Mouse (Mus musculus) kidney, postnatal 10 days (tissue): ENCODE results near the gene Furin.
A peak's percentile ranks its signal among the peaks of the same experiment; 100 is the strongest.

Source experiments
- DNase-seq: peaks from one replicate; pipeline ENCODE4 v3.0.0; 2021; ENCODE audit warnings: mixed read lengths

Furin gene

DNA sequence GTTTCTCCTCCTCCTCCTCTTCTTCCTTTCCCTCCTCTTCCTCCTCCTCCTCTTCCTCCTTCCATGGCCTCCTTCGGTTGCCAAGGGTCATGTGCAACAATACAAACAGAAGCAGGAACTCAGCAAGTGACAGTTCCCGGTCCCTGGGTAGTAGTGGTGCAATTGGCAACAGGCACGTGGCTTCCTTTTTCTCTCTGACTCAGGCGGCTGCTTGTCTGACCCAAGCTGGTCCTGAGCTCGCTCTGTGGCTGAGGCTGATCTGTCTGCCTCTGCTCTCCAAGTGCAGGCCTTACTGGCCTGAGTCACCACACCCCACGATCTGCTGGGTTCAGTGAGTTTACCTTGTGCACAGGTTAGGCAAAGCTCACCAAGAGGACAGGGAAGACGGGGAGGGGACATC, 21.1 kb upstream of the Furin start:
- no peak for DNase-seq

DNA sequence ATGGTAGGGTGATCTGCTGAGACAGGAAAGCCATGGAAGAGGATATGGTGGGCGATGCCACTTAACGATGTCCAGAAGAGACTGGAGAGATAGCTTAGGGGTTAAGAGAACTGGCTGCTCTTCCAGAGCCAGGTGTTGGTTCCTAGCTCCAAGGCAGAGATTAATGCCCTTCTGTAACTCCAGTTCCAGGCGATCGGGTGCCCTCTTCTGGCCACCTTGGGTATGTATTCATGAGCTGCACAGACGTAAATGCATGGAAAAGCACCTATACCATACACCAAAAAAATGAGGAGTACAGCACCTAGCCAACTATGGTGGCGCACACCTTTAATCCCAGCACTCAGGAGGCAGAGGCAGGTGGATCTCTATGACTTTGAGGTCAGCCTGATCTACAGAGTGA, 19.5 kb upstream of the Furin start:
- no peak for DNase-seq

DNA sequence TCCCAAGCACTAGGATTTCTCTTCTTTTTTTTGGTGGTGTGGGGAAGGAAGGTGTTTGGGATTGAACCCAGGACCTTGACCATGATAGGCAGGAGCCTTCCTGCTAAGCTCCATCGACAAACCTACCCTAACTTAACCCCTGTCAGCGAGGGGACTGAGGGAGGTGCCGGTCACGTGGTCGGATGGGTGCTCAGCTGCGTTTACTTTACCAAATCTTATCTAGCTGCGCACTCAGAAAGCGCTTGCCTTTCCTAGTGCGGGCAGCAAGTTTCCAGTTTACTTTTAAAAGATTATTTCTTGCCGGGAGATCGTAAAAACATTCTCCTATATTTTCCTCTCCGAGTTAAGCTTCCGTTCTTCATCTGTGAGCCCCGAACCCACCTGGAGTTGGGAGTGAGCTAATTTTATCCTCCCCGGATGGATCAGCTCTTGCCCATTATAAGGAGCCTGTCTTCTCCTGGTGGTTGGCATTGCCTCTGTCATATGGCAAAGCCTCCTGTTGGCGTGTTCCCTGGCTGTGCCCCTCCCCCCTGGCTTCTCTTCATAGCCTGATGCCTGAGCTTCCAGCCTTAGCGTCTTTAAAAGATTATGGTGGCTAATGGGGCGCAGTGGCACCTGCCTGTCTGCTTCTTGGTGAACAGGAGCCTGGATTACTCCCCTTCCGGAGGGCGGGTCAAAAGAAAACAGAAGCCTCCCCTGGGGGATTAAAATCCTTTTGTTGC, 17.7 kb upstream of the Furin start:
- DNase-seq, result peak; percentile 40

DNA sequence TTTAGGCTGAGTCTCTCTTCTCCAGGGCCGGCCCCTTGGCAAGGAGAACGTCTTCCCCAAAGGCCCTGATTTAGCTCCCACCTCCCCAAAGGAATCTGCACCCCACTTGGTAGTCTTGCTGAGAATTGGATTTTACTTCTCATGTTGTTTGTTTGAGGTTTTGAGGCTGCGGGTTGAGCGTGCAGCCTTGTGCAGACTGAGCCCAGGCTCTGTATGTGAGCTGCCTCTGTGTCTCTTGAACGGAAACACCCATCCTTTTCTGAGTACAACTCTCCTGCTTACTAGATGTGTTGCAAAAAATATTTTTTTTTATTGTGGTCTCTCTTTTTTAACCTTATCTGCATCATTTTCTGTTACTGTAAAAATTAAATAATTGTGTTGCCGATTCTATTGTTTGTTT, 16.3 kb upstream of the Furin start:
- DNase-seq, result no peak

DNA sequence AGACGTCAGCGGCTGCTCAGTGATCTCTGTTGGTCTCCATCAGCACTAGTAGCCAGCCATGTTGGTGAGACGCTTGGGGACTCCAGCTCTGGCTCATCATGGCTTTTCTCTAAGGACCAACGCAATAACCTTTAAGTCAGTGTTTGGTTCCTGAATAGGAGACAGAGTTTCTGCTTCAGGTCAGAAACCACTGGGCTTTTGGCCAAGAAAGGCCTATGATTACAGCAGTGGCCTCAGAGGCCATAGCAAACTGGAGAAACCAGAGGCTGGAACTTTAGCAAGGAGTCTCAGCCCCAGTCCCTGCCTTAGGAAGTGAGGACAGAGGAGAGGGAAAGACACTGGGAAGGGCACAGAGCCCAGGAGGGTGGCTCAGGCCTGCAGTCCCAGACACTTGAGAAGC, 15.3 kb upstream of the Furin start:
- peak; percentile 50 for DNase-seq

DNA sequence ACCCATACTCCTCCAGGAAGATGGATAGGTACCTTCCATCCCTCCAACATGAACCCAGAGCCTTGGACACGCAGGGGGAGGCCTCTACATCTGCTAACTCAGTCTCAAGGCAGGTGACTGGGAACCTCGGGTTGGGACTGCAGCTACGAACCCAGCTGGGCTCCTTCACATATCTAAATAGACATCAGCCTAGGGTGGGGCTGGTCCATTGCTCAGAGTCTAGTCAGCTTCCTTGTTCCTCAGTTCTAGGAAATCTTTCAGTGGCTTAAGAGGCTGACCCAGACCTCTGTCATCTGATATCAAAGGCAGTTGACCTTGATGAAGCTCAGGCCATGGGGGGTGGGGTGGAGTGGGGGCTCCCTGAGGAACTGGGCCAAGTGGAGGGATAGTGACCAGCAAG, 14.0 kb upstream of the Furin start:
- no peak for DNase-seq

DNA sequence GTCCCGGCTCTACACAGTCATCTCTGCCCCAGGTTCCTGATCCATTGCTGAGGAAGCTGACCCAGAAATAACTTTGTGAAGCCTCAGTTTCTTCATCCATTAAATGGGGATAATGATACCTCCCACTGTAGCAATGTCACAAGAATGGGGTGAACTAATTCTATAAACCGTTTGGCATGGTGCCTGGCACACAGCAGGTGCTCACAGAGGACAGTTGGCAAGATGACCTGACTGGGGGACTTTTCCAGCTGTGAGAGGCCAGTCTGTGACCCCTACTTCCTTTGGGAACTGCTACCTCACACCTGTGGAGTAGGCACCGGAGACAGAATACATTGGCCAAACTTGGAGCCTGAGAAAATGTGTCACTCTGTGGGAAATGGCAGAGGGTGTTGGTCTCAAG, 12.8 kb upstream of the Furin start:
- no peak for DNase-seq

DNA sequence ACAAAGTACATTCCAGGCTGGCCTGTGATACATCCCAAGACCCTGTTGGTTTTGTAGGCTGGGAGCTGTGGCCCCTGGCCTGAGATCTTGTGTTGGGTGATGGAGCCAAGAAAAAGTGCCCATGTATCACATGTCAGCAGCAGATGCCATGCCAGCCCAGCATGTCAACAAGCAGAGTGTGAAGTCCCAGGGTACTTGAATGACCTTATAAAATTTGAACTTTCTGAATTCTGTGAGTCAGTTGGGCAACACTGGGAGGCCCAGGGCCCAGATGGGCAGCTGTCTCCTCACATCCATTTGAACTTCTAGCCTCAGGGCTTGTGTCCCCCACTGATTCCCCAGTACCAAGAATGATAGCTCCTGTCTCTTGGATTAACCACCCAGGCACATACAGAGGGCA, 12.4 kb upstream of the Furin start:
- no peak for DNase-seq

DNA sequence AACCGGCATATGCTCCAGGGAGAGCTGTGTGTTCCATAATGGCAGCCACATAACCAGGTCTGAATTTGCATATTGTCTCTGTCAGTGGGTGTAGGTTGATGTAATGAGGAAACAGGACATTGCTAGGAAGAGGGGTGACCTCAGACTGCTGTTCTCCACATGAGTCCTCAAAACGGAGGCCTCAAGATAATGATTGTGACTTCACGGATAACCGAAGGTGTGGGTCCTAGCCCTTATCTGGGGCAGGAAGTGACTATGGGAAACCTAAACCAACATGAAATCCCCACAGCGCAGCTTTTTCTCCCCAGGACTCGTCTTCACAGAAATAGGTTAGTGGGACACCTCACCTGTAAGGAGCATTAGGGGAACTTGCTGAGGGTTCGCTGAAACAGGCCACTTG, 11.7 kb upstream of the Furin start:
- DNase-seq, result no peak

DNA sequence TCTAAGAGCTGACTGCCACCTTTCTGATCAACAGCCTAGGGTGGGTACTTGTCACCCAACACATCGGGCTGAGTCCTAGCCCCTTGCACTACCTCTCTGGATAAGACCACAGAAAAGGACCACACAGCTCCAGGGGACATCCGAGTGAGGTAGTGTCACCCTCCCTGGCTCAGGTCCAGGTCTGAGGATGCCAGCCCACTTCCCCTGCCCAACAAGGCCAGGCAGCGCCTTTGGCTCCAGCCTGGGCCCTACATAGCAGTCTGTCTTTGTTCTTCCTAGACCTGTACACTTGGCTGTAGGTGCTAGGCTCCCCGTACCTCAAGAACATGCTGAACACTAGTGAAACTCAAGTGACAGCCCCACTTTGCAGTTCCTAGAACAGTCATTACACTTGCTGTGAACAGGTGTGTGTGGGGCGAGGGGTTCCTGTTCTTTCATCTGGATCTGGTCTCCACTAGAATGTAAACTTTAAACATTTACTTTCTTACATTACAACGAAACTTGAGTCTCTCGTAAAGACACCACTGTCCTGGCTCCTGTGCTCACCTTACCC, 9.1 kb upstream of the Furin start:
- no peak for DNase-seq

DNA sequence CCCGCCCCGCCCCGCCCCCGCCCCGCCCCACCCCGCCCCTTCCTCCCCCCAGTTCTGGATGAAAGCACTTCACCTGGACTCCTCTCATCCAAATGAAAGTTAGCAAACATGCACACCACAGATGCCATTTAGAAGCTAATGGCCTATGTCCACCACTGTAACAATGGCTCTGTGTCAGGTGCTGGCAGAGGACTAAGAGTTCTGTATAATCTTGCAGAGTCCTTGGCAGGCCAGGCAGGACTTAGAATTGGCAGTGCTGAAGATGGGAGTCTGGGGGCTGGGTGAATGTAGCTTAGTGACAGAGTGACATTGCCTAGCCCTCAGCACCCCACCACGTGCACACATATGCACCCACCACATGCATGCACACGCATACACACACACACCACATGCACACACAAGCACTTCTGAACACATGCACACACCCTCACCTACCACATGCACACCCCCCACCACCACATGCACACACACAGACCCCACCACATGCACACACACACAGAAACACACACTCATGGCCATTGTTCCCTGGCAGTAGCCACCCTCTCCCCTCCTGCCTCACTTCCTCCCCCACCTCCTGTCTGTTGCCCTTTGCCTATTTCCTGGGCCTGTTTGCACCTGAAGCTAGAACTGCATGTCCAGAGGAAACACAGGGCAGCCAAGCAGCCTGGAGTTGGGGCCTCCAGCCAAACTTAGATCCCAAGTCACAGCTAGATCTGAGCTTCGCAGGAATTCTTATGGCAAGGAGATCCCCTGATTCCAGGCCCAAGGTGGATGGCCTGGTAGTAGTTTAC, 8.5 kb upstream of the Furin start:
- DNase-seq, result no peak

DNA sequence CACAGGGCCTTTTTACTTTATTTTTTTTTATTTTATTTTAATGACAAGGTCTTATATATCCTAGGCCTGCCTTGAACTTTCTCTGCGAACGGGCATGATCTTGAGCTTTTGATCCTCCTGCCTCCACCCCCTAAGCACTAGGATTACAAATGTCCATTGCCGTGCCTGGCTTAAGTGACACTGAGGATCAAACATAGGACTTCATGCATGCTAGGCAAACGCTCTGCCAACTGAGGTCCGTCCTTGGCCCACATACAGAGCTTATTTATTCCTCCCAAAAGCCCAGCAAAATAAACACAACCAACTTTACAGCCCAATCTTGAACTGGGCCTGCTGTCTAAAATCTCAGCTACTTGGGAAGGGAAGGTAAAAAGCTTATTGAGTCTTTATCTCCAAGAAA, 7.5 kb upstream of the Furin start:
- DNase-seq, result no peak

DNA sequence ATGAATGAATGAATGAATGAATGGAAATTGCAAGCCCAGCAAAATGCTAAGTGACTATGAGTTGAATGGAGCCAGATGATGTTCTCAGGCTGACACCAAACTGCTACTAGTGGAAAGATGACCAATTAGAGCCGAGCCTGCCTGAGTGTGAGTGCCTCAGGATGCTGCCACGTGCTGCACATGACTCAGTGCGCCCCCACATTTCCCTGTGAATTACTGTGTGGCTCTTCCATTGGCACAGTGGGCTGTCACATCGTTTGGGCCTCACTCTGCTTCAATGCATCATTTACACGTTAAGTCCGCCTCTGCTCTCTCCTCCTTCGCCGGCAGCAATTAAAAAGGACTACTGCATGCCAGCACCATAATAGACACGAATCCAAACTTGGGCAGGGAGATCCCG, 7.0 kb upstream of the Furin start:
- DNase-seq, result no peak

DNA sequence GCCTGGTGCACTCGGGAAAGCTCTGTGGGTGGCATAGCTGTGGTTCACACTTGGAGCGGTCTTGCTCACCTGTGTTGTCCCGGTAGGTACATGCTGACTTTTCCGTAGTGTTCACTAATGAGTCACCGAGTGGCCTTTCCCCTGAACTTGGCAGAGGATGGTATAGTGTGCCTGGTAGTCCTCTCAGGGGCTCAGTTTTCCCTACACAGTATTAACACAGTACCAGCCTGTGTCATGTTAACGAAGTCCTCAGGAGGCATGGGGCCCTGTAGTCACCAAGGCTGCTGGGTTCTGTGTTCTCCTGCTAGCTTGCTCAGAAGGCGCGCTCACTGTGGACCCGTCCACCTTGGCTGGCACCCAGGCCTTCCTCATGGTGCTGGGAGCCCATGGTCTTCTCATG, 5.1 kb upstream of the Furin start:
- DNase-seq, result no peak

DNA sequence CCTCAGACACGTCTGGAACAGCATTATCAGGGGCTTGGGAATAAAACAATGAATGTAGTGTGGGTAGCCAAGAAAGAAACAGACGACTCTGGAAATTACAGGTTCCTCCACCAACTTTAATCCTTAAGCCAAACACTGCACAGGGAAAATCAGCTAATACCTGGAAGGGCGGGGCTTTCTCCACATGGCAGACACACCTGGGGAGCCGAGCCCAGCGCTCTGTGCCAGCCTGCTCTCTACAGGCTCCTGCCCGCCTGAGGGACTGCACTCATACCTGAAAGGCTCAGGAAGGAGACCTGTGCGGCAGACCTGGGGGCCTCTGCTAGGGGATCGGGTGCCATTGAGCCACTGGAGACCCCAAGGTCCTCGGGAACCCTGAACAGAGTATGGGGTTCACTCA, 2.5 kb upstream of the Furin start:
- DNase-seq, result no peak

DNA sequence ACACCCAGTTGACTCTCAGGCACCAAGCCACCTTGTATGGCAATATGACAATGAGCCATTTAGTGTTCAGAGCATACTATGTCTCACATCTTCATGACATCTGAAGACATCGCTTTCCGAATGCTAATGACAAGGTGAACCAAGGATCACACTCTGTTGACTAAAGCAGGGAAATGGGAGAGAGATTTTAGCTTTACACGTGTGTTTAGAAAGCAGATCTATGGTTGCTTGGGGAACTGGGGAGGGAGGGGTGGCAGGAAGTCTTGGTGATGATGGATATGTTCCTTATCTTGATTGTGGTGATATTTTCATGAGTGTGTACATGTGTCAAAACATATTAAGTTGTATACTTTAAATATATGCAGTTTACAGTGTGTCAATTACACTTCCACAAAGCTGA, 950 bp upstream of the Furin start:
- DNase-seq, result no peak

DNA sequence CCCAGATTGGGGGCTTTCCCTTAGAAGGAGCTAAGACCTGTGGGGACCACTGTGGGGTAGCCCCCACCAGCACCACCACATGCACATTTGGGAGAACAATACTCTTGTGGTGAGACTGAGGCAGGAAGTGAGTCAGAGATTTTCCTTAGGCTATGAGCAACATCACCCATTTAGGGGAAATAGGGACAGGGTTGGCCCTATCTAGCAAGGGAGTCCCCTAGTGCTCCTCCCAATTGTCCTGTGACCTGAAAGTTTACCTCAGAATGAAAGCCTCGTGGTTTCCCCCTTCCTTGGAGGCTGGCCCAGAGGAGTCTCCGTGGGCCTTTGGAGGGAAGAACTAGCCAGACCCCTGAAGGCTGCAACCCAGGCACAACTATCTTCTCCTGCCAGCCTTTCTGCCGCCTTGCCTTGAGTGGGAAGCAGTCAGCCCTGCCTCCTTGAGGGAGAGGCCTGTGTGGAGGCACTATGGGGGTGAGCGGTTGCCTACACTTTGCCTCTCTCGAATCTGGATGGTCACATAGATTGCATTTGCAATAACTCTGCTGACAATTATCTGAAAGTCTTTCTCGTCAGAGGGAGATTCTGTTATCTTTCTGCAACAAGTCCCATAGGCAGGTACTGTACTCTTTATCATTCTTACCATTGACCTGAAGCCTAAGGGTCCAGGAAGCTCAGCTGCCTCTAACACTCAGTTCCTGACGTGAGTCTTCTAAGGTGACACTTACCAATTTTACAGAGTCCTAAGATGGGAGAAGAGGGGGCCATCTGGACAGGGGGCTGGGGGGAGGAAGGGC, 938 bp downstream of the Furin start:
- no peak for DNase-seq

DNA sequence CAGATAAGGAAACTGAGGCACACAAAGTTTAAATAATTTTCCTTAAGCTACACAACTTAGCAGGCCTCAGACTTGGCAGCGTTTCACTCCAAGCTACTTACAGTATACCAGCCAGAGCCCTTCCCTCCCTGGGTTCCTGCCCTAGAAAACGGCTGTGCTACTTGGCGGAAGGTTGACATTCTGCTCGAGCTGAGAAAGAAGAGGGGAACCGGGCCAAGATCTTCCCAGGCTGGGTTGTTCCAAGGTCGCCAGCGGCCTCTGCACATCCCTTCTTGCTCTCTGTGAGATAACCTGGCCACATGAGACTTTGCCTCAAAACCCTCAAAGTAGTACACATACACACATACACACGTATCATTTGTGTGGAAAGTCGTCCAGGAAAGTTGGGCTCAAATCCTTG, 1.7 kb downstream of the Furin start:
- peak; percentile 72 for DNase-seq

DNA sequence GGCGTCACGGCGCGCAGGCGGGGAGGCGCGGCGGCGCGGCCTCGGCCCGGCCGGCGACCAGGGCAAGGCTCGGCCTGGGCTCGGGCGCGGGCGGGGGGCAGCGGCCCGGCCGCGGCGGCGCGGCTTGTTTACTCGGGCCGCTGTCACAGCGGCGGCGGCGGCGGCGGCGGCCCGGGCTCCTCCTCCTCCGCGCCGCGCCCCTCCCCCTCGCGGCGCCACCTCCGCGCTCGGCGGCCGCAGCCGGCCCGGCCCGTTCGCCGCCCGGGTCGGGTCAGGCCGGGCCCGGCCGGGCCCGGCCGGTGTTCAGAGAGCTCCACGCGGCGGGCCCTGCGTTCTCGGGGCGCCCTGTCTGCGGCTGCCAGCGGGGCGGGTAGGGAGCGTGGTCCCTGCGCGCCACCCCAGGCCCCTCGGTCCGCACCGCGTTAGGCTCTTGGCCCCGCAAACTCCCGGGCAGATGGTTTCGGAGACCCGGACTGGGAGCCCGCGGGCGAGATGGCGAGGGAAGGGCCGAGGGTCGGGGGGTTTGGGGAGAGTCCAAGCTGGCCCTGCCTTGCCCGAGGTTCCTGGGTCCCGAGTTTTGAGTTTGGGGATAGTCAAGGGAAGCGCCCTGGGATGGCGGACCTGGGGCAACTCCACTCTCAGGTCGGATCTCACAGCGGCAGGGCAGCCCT, 2.5 kb downstream of the Furin start:
- DNase-seq, result peak; percentile 87

DNA sequence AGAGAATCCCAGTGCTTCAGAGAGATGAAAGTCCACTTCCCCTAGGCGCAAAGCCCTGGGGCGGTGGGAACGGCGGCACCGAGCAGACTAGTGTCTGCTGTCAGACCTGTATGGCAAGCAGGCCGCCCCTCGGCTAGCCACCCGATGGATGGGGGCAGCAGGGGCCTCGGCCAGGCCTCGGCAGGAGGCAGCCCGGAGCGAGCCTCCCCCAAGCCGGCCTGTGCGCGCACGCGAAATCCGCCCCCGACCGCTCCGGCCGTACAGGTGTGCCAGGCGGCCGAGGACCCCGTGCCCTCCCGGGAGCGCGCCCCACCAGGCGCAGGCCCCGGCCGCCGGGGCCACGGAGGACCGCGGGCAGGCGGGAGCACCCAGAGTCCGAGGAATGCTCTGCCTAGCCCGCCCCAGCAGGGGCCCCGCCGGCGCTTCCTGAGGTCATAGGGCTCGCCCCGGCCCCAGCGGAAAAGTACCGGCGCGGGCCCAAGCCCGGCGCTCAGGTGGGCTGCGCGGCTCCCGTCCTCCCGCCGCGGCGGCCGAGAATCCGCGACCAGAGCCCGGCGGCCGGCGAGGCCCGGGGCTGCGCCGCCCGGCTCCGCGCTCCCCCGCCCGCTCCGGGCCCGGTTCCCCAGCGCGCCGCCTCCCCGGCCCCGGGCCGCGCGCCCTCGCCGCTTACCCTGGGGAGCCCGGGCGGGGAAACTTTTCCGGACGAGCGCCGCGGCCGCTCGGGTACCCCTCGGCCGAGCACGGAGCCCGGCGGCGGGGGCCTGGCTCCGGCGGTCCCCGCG, 3.2 kb downstream of the Furin start:
- peak; percentile 75 for DNase-seq

DNA sequence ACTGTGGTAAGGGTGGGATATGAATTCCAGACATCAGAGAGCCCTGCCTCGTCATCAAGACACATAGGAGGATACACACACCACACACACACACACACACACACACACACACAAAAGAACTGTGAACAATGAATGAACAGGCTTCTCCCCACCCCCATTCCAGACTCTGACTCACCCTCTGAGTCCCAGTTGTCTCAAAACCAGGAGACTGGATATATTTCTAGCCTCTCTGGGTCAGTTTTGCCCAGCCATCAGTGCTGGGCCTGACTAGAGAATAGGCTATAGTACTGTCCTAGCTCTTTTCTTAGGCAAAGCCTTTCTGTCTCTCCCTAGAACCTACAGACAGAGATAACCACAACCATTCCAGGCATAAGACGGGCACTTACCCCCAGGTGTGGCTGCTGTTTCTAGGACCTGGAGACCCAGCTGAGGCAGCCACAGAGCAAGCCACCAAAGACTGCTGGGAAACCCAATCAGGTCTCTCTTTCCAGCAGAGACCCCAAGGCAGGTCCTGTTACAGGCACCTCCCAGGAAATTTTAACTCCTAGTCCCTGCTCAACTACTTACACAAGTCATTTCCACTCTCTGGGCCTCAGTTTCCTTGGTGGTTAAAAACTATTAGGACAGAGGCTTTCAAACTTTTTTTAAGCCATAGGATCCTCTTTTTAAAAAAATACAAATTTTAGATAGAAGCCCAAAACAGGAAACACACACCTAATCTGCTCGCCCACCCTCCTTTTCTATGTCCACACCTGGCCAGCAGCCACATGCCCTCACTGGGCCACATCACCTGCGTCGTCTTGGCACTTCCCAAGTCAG, 4.0 kb downstream of the Furin start:
- DNase-seq, result no peak
